Mouse (Mus musculus) urinary bladder, adult 18-20 months (tissue): ENCODE data around the gene Acot12.

ENCODE experiments used
- DNase-seq, 2 experiments: peaks; one replicate each; pipeline ENCODE4 v3.0.0; 2022; ENCODE audit warnings: low spot score in 2 of 2, mixed read lengths in 2 of 2

The Acot12 gene

GRCm38 (mm10) chr13:91826066-91826465 lies 84.8 kb downstream of the Acot12 start:
- no peak for DNase-seq

DNA sequence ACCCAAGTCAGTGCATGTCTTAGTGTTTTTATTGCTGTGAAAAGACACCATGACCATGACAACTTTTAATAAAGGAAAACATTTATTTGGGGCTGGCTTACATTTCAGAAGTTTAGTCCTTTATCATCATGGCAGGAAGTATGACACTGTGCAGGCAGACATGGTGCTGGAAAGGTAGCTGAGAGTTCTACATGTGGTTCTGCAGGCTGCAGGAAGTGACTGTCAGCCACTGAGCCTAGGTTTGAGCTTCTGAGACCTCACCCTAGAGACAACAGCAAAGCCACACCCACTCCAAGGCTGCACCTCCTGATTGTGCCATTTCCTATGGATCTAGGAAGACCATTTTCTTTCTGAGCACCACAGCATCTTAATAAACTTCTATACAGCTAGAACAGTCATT lies 86.6 kb downstream of the Acot12 start:
- DNase-seq = no peak
